Mouse (Mus musculus) stomach, embryonic 16.5 days (tissue): ENCODE results near the gene Stard5. TPM values are rescaled to one million over a fixed set of nuclear protein-coding genes. Genes with fewer than 3 reads are reported as not detected.

ENCODE experiments used
- ATAC-seq: fragments of 200-750 bp; cut with Nextera tagmentation; 2 replicates; pipeline ENCODE4 v1.8.0; 2017; ENCODE audit warnings: moderate number of reproducible peaks, moderate TSS enrichment; ENCODE audit not compliant: insufficient read depth, low FRiP score
- H3K27ac ChIP-seq: fragments of 300-500 bp; sonication (generic); 2 replicates; pipeline ENCODE4 v1.5.1; 2014; ENCODE audit warnings: low read length
- H3K27me3 ChIP-seq: fragments of 300-500 bp; sonication (generic); 2 replicates; pipeline ENCODE4 v1.6.1; 2014; ENCODE audit warnings: low read length, control low read depth, mixed read lengths; ENCODE audit not compliant: control insufficient read depth, insufficient read depth
- H3K36me3 ChIP-seq: fragments of 300-500 bp; sonication (generic); 2 replicates; pipeline ENCODE4 v1.6.1; 2014; ENCODE audit warnings: low read length; ENCODE audit not compliant: control insufficient read depth, insufficient read depth
- H3K4me1 ChIP-seq: fragments of 300-500 bp; sonication (generic); 2 replicates; pipeline ENCODE4 v1.6.1; 2014; ENCODE audit warnings: low read length, control low read depth, mixed read lengths; ENCODE audit not compliant: control insufficient read depth, insufficient read depth
- H3K4me2 ChIP-seq: fragments of 300-500 bp; sonication (generic); 2 replicates; pipeline ENCODE4 v1.6.1; 2014; ENCODE audit warnings: low read depth, low read length, mixed read lengths
- H3K4me3 ChIP-seq: fragments of 300-500 bp; sonication (generic); replicated peaks from 2 replicates; pipeline ENCODE4 v1.5.1; 2014; ENCODE audit warnings: mild to moderate bottlenecking, low read length
- H3K9ac ChIP-seq: fragments of 300-500 bp; sonication (generic); 2 replicates; pipeline ENCODE4 v1.6.1; 2014; ENCODE audit warnings: low read length
- H3K9me3 ChIP-seq: fragments of 300-500 bp; sonication (generic); replicated peaks from 2 replicates; pipeline ENCODE4 v1.6.1; 2016; ENCODE audit warnings: low read length, control low read depth; ENCODE audit not compliant: control insufficient read depth
- WGBS: fragments of 180-500 bp; shearing (Covaris S2); extraction: QIAGEN DNeasy Blood & Tissue Kit; methylation state at CpG from one replicate; pipeline ENCODE4 v1.1.7; 2014; 5-methylcytosine and 5-hydroxymethylcytosine counted together
- polyA plus RNA-seq: library from polyadenylated mRNA; unstranded; fragments of >200 nt; fragmentation: Nextera tagmentation; extraction: Ambion mirVana; gene quantifications from 2 replicates; pipeline ENCODE4 v1.2.1, GENCODE M21; 2015

Gene Stard5
- polyA plus RNA-seq, 1 experiment from 2014 or later: 27.3 TPM

GRCm38 (mm10) chr7:83627369-83627768 is 4.4 kb upstream of the Stard5 start:
- Histone ChIP-seq H3K4me3 (no peak overlapping the region), H3K36me3 (no peaks in the 10 kb centered on the region), H3K9ac (no peak overlapping the region), H3K4me2 (no peak overlapping the region), H3K9me3 (no peaks in the 10 kb centered on the region), H3K4me1 (peaks cover 5% of the 10 kb centered on the region), H3K27me3 (no peaks in the 10 kb centered on the region), H3K27ac (no peak overlapping the region)
- no peak for ATAC-seq
- WGBS: 81% methylated on average over 4 of the region's 4 CpGs

- H3K4me1 ChIP-seq: peaks cover 16% of the 10 kb centered on the region
- WGBS: 9% methylated on average over 11 of the region's 11 CpGs
- H3K27me3 ChIP-seq: no peaks in the 10 kb centered on the region
- H3K36me3 ChIP-seq: no peaks in the 10 kb centered on the region
- no peaks in the 10 kb centered on the region for H3K9me3 ChIP-seq
- peak overlapping the region; percentile 68 for H3K27ac ChIP-seq
- H3K4me2 ChIP-seq: peak overlapping the region; percentile 65
- H3K9ac ChIP-seq: peak overlapping the region; percentile 75
- H3K4me3 ChIP-seq: peak overlapping the region; percentile 67
- ATAC-seq: no peak; the same call in 1 of the 2 replicates
Measured at GRCm38 (mm10) chr7:83631073-83631827, 509 bp upstream of the Stard5 start.

DNA sequence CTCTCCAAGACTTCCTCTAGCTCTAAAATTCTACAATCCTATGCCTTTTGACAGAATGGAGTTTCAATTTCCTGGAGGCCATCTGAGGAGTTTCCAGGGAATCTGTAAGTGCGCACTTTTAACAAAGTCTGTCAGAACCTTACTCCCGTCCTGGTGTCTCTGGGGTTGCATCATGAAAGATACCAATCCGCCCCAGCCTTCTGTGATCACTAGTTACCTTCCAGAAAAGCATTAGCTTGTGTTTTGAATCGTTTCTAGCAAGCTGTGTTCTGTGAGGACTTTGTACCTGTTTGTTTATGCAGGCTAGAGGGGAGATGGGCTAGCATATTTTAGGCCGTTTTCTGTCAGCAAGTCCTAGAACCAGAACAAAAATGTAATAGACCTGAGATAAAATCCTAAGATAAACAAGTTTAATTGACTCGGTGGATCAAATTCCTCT is 942 bp downstream of the Stard5 start:
- ATAC-seq: no peak
- 41% methylated on average over 6 of the region's 6 CpGs for WGBS
- peak overlapping the region; percentile 80 for H3K9ac ChIP-seq
- H3K4me3 ChIP-seq: peak overlapping the region; percentile 67
- 0 out of 2 replicates have a peak, but pooled peaks cover 4% of the 10 kb centered on the region for H3K36me3 ChIP-seq
- H3K4me1 ChIP-seq: peaks cover 16% of the 10 kb centered on the region
- peak overlapping the region; percentile 65 for H3K4me2 ChIP-seq
- H3K27ac ChIP-seq: peak overlapping the region; percentile 46; the same call in 1 of the 2 replicates
- no peaks in the 10 kb centered on the region for H3K27me3 ChIP-seq
- H3K9me3 ChIP-seq: no peaks in the 10 kb centered on the region

- Histone ChIP-seq H3K27me3 (no peaks in the 10 kb centered on the region), H3K9me3 (no peaks in the 10 kb centered on the region), H3K9ac (no peak overlapping the region), H3K36me3 (0 out of 2 replicates have a peak, but pooled peaks cover 4% of the 10 kb centered on the region), H3K4me2 (no peak overlapping the region), H3K4me3 (no peak overlapping the region), H3K27ac (no peak overlapping the region), H3K4me1 (peaks cover 16% of the 10 kb centered on the region)
- no peak for ATAC-seq
- WGBS: 61% methylated on average over 6 of the region's 6 CpGs
Measured at GRCm38 (mm10) chr7:83633856-83634255, 2.1 kb downstream of the Stard5 start.

- 85% methylated on average over 2 of the region's 2 CpGs for WGBS
- H3K4me3 ChIP-seq: no peak overlapping the region
Measured at GRCm38 (mm10) chr7:83635726-83636125, 4.0 kb downstream of the Stard5 start.

DNA sequence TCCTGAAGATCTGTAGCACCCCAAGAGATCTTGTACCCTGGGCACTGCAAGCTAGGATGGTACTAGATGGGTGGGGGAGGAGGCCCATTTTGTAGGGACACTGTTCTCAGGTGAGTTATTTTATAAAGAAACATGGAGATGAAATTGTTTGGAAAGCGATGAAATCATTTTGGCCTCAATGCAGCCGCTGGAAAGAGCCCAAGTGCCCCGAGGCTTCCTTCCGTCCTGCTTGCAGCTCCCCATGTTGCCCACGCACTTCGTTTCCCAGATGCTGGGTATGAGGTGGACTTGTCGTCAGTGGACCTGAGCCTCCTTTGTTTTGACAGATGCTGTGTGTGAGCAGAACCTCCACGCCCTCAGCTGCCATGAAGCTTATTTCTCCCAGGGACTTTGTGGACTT is 4.7 kb downstream of the Stard5 start:
- ATAC-seq: no peak
- H3K4me1 ChIP-seq: peaks cover 12% of the 10 kb centered on the region

More at GRCm38 (mm10) chr7:83635726-83636125, 4.0 kb downstream of the Stard5 start:
- Histone ChIP-seq H3K4me1 (peaks cover 15% of the 10 kb centered on the region), H3K9me3 (no peaks in the 10 kb centered on the region), H3K27me3 (no peaks in the 10 kb centered on the region), H3K27ac (no peak overlapping the region), H3K4me2 (no peak overlapping the region), H3K9ac (no peak overlapping the region), H3K36me3 (0 out of 2 replicates have a peak, but pooled peaks cover 9% of the 10 kb centered on the region)
- ATAC-seq: no peak

GRCm38 (mm10) chr7:83637781-83638583 is 6.2 kb downstream of the Stard5 start:
- H3K36me3 ChIP-seq: 0 out of 2 replicates have a peak, but pooled peaks cover 10% of the 10 kb centered on the region
- H3K9me3 ChIP-seq: no peaks in the 10 kb centered on the region
- peaks cover 5% of the 10 kb centered on the region for H3K4me1 ChIP-seq
- 81% methylated on average over 8 of the region's 8 CpGs for WGBS
- H3K27me3 ChIP-seq: no peaks in the 10 kb centered on the region
- no peak overlapping the region for H3K4me2 ChIP-seq
- H3K9ac ChIP-seq: no peak overlapping the region
- H3K27ac ChIP-seq: no peak overlapping the region
- ATAC-seq: peak; percentile 55; the same call in 1 of the 2 replicates
- H3K4me3 ChIP-seq: no peak overlapping the region

More for the DNA sequence above, 4.7 kb downstream of the Stard5 start:
- Histone ChIP-seq H3K27me3 (no peaks in the 10 kb centered on the region), H3K27ac (no peak overlapping the region), H3K4me3 (no peak overlapping the region), H3K9me3 (no peaks in the 10 kb centered on the region), H3K36me3 (0 out of 2 replicates have a peak, but pooled peaks cover 10% of the 10 kb centered on the region), H3K4me2 (no peak overlapping the region), H3K9ac (no peak overlapping the region)
- 90% methylated on average over 8 of the region's 8 CpGs for WGBS

DNA sequence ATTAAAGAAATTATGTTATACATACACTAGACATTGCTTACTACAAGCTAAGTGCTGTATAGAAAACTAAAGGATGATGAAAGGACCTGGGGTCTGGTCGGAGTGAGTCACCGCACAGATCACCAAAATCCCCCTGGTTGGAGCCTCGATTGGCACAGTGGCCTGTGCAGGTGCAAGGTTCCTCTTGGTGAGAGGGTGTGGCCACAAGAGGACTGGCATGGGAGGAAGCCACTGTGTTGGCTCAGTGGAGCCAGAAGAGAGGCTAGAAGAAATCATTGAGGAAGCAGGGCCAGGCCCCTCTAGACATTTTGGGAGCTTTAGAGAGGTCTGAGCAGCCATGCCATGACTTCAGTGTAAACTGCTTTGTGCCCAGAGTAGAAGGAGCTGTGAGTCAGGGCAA is 7.3 kb downstream of the Stard5 start:
- no peak for ATAC-seq

GRCm38 (mm10) chr7:83640581-83640980 is 8.8 kb downstream of the Stard5 start:
- Histone ChIP-seq H3K27me3 (no peaks in the 10 kb centered on the region), H3K9ac (no peak overlapping the region), H3K4me3 (no peak overlapping the region), H3K4me2 (no peak overlapping the region), H3K4me1 (no peaks in the 10 kb centered on the region), H3K27ac (no peak overlapping the region), H3K9me3 (no peaks in the 10 kb centered on the region), H3K36me3 (0 out of 2 replicates have a peak, but pooled peaks cover 10% of the 10 kb centered on the region)
- WGBS: 82% methylated on average over 5 of the region's 5 CpGs
- ATAC-seq: no peak

More for the DNA sequence above, 7.3 kb downstream of the Stard5 start:
- Histone ChIP-seq H3K4me3 (no peak overlapping the region), H3K27me3 (no peaks in the 10 kb centered on the region), H3K9me3 (no peaks in the 10 kb centered on the region), H3K4me2 (no peak overlapping the region), H3K27ac (no peak overlapping the region), H3K36me3 (0 out of 2 replicates have a peak, but pooled peaks cover 10% of the 10 kb centered on the region), H3K9ac (no peak overlapping the region), H3K4me1 (no peaks in the 10 kb centered on the region; the same call in 1 of the 2 replicates)
- 80% methylated on average over 3 of the region's 3 CpGs for WGBS
